Mouse (Mus musculus) cortical plate, adult 2 months (tissue): Measurements from ENCODE around the gene Slc12a6. TPM values are rescaled to one million over a fixed set of nuclear protein-coding genes. Genes with fewer than 3 reads are reported as not detected.

Source experiments
- H3K27ac ChIP-seq: fragments of 200-500 bp; 2 replicates; pipeline ENCODE4 v1.5.1; 2012; ENCODE audit warnings: low read length, control low read depth, inconsistent platforms; ENCODE audit not compliant: insufficient read depth
- H3K4me1 ChIP-seq: fragments of 200-500 bp; 2 replicates; pipeline ENCODE4 v1.6.1; 2011; ENCODE audit warnings: low read length; ENCODE audit not compliant: control insufficient read depth, insufficient read depth
- H3K4me3 ChIP-seq: fragments of 200-500 bp; 2 replicates; pipeline ENCODE4 v1.5.1; 2011; ENCODE audit warnings: mild to moderate bottlenecking, low read length, control low read depth; ENCODE audit not compliant: insufficient read depth
- CTCF ChIP-seq: fragments of 200-500 bp; IDR thresholded peaks from 2 replicates; pipeline ENCODE4 v1.5.1; 2011; ENCODE audit warnings: mild to moderate bottlenecking, control low read depth, low read length; ENCODE audit not compliant: insufficient read depth; ENCODE audit errors: extremely low read depth
- POLR2A ChIP-seq: fragments of 200-500 bp; IDR thresholded peaks from 2 replicates; pipeline ENCODE4 v1.6.1; 2011; ENCODE audit warnings: mild to moderate bottlenecking, low read length, control low read depth; ENCODE audit not compliant: insufficient read depth; ENCODE audit errors: extremely low read depth
- polyA plus RNA-seq: library from polyadenylated mRNA; depleted of rRNA; stranded (reverse); fragments of >200 nt; gene quantifications from 2 replicates; pipeline ENCODE4 v1.2.3, GENCODE M21; 2012

Slc12a6 gene
- polyA plus RNA-seq, 1 experiment: 109 TPM

- Histone ChIP-seq H3K27ac (no peak within 1 kb of the TSS), H3K4me1 (no peaks in the 10 kb centered on the region; the same call in 1 of the 2 replicates), H3K4me3 (no peak within 1 kb of the TSS)
- TF ChIP-seq CTCF (peak; percentile 42; the same call in 1 of the 2 replicates), POLR2A (no peak)
Observed at GRCm38 (mm10) chr2:112259241-112259962, 6.2 kb upstream of the Slc12a6 start, which contains the start of gene Nutm1. Gene Nutm1, minus strand, starts transcription at chr2:112259291.

DNA sequence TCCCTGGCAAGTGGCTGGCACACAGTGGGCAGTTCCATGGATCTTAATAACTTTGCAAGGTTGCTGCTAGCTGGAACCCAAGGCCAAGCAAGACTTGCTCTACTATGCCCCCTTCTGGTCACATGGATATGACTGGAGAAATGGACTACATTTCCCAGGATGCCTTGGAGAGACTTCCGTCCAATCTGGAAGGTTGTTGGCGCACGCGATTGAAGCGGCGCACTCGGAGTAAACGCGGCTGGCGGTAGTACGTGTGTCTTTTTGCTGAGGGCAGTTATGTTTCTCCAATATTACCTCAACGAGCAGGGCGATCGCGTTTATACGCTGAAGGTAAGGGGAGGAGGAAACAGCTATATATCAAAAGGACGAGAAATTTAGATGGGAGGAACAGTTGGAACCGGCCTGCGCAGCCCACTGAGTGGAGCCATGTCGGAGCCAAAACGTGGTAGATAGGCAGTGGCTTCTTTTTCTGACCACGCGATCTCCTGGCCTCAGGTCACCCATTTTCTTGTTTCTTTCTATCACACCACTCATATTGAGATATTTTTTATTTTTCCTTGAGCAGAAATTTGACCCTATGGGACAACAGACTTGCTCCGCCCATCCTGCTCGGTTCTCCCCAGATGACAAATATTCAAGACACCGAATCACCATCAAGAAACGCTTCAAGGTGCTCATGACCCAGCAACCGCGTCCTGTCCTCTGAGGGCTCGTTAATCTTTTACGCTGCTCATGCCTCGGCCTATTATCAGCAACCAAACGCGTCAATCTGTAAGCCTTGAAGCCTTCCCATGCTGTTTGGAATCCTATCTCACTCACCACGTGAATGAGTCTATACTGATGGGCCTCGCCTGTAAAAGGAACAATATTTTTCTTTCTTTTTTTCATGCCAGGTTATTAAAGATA, 3.6 kb upstream of the Slc12a6 start, which contains the start of gene Nop10:
Gene Nop10 (plus strand): TSS at position 179 of the 906 bp plus-strand sequence.
- peak; percentile 99 for TF ChIP-seq POLR2A
- TF ChIP-seq CTCF: peak; percentile 83
- no peak within 1 kb of the TSS for H3K27ac ChIP-seq
- no peaks in the 10 kb centered on the region; the same call in 1 of the 2 replicates for H3K4me1 ChIP-seq
- H3K4me3 ChIP-seq: peak within 1 kb of the TSS; percentile 51

DNA sequence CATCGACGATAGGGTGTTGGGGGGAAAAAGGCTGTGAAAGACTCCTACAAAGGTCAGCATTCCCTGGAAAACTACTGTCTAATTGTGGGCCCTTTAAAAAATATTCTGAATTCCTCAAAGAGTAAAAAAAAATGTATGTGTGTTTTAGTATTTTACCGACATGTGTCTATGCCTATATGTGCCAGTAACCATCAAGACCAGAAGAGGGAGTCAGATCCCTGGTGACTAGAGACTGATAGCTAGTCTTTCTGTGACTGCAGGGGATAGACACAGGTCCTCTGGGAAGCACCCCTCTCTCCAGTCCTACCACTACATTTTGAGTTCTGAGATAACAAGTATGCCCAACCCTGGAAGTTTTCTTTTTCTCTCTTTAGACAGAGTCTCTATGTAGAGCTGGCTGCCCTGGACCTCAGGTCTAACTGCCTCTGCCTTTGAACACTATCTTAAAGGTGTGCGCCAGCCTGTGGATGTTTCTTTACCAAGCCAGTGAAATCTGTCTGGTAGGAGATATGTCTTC, 2.8 kb upstream of the Slc12a6 start:
- Histone ChIP-seq H3K4me3 (peak overlapping the region; percentile 51), H3K4me1 (no peaks in the 10 kb centered on the region; the same call in 1 of the 2 replicates), H3K27ac (no peak overlapping the region)
- TF ChIP-seq POLR2A (no peak), CTCF (peak; percentile 23; the same call in 1 of the 2 replicates)

DNA sequence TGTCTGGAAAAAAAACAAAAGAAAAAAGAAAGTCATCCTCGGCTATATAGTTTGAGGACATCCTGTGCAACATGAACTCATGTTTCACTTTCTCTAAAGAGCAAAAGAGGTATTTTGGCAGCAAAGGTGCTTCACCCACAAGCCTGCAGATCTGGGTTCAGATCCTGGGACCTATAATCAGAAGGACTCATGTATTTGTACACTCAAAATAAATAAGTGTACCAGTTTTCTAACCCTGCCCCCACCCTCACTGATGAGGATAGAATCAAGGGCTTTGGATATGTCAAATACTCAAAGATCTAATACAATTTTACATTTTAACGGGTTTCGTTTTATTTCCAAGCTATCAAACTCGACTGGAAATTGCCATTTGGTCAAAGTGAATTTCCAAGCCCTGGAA, 1.3 kb upstream of the Slc12a6 start:
- no peaks in the 10 kb centered on the region; the same call in 1 of the 2 replicates for H3K4me1 ChIP-seq
- TF ChIP-seq CTCF: no peak
- TF ChIP-seq POLR2A: no peak
- H3K4me3 ChIP-seq: no peak overlapping the region
- H3K27ac ChIP-seq: no peak overlapping the region

DNA sequence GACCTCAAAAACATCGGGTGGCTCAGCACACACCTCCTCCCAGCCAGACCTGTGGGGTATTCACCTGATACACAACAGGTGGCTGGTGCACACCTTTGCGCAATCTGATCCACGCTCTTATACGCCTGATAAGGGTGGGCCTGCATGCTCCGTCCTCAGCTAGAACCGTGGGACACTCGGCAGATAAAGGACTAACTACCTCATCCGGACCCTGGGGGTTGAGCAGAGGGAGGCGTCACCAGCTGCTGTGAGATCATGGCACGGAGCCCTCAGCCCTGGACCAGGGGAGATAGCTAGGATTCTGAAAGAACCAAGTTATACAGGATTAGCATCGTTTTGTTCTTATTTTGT, 592 bp downstream of the Slc12a6 start, which contains the start of gene Gm21985:
Gene Gm21985 (plus strand): TSS at position 73 of the 351 bp plus-strand sequence.
- H3K27ac ChIP-seq: peak within 1 kb of the TSS; percentile 100
- H3K4me1 ChIP-seq: peaks cover 2% of the 10 kb centered on the region; the same call in 1 of the 2 replicates
- H3K4me3 ChIP-seq: peak within 1 kb of the TSS; percentile 100
- TF ChIP-seq CTCF (no peak), POLR2A (peak; percentile 34; the same call in 1 of the 2 replicates)

DNA sequence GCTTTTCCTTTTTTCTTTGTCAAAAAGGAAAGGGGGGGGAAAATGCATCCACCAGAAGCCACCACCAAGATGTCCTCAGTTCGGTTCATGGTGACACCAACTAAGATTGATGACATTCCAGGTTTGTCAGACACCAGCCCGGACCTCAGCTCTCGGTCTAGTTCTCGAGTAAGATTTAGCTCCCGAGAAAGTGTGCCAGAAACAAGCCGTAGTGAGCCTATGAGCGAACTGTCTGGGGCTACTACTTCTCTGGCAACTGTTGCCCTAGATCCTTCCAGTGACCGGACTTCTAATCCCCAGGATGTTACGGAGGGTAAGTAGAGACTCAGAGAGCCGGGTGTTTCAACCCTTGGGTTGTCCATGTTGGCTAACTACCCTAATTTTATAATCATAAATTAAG, 1.2 kb downstream of the Slc12a6 start:
- Histone ChIP-seq H3K27ac (peak overlapping the region; percentile 59; the same call in 1 of the 2 replicates), H3K4me1 (peaks cover 2% of the 10 kb centered on the region; the same call in 1 of the 2 replicates)

GRCm38 (mm10) chr2:112267547-112268269, 2.1 kb downstream of the Slc12a6 start:
- Histone ChIP-seq H3K4me1 (peaks cover 2% of the 10 kb centered on the region; the same call in 1 of the 2 replicates), H3K27ac (no peak overlapping the region), H3K4me3 (peak overlapping the region; percentile 100; the same call in 1 of the 2 replicates)
- TF ChIP-seq POLR2A (no peak), CTCF (no peak)

More for the DNA sequence above, 1.2 kb downstream of the Slc12a6 start:
- TF ChIP-seq CTCF (no peak), POLR2A (no peak)
- peak overlapping the region; percentile 100 for H3K4me3 ChIP-seq

DNA sequence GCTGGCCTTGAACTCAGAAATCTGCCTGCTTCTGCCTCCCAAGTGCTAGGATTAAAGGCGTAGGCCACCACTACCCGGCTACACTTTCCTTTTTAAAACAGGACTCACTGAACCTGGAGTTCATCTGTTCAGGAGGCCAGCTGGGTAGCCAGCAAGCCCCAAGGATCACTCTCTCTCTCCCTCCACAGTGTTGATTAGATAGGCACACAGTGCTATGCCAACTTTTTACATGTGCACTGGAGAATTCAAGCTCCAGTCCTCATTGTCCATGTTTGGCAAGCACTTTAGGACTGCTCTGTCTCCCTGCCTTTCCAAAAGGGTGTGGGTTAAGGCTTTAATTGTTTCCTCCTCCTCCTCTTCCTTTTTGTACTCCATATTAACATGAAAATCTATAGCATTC, 4.4 kb downstream of the Slc12a6 start:
- H3K4me1 ChIP-seq: peaks cover 2% of the 10 kb centered on the region; the same call in 1 of the 2 replicates
- TF ChIP-seq CTCF (no peak), POLR2A (no peak)
- H3K4me3 ChIP-seq: no peak overlapping the region
- no peak overlapping the region for H3K27ac ChIP-seq

- Histone ChIP-seq H3K4me3 (no peak overlapping the region), H3K4me1 (peaks cover 2% of the 10 kb centered on the region; the same call in 1 of the 2 replicates), H3K27ac (no peak overlapping the region)
- TF ChIP-seq POLR2A: no peak
- no peak for TF ChIP-seq CTCF
Observed at GRCm38 (mm10) chr2:112272909-112273308, 7.3 kb downstream of the Slc12a6 start.

- no peak overlapping the region for H3K27ac ChIP-seq
- H3K4me1 ChIP-seq: peaks cover 2% of the 10 kb centered on the region; the same call in 1 of the 2 replicates
- H3K4me3 ChIP-seq: no peak overlapping the region
- TF ChIP-seq POLR2A: no peak
- TF ChIP-seq CTCF: no peak
Observed at GRCm38 (mm10) chr2:112273474-112273873, 7.8 kb downstream of the Slc12a6 start.
